Mouse (Mus musculus) heart, embryonic 15.5 days (tissue): Measurements from ENCODE around the gene Ldhd. TPM values are rescaled to one million over a fixed set of nuclear protein-coding genes. Genes with fewer than 3 reads are reported as not detected.

Source experiments
- ATAC-seq: fragments of 200-750 bp; cut with Nextera tagmentation; replicated peaks from 2 replicates; pipeline ENCODE4 v1.8.0; 2017; ENCODE audit warnings: low read depth, moderate TSS enrichment; ENCODE audit not compliant: insufficient number of reproducible peaks, insufficient read depth, low FRiP score
- H3K27ac ChIP-seq: fragments of 300-500 bp; sonication (generic); 2 replicates; pipeline ENCODE4 v1.5.1; 2015; ENCODE audit warnings: mild to moderate bottlenecking, inconsistent platforms
- H3K27me3 ChIP-seq: fragments of 300-500 bp; sonication (generic); 2 replicates; pipeline ENCODE4 v1.6.1; 2015; ENCODE audit warnings: inconsistent platforms
- H3K36me3 ChIP-seq: fragments of 300-500 bp; sonication (generic); 2 replicates; pipeline ENCODE4 v1.6.1; 2015; ENCODE audit warnings: mild to moderate bottlenecking, inconsistent platforms
- H3K4me1 ChIP-seq: fragments of 300-500 bp; sonication (generic); replicated peaks from 2 replicates; pipeline ENCODE4 v1.6.1; 2015; ENCODE audit warnings: inconsistent platforms
- H3K4me2 ChIP-seq: fragments of 300-500 bp; sonication (generic); 2 replicates; pipeline ENCODE4 v1.6.1; 2015; ENCODE audit warnings: inconsistent platforms, mild to moderate bottlenecking, moderate library complexity
- H3K4me3 ChIP-seq: fragments of 300-500 bp; sonication (generic); 2 replicates; pipeline ENCODE4 v1.5.1; 2015; ENCODE audit warnings: mild to moderate bottlenecking, inconsistent platforms
- H3K9ac ChIP-seq: fragments of 300-500 bp; sonication (generic); 2 replicates; pipeline ENCODE4 v1.6.1; 2015; ENCODE audit warnings: mild to moderate bottlenecking, inconsistent platforms
- H3K9me3 ChIP-seq: fragments of 300-500 bp; sonication (generic); replicated peaks from 2 replicates; pipeline ENCODE4 v1.6.1; 2016; ENCODE audit warnings: inconsistent platforms
- WGBS: fragments of 180-500 bp; shearing (Covaris S2); methylation state at CpG from one replicate; pipeline ENCODE4 v1.1.7; 2015; ENCODE audit warnings: mixed read lengths; 5-methylcytosine and 5-hydroxymethylcytosine counted together
- polyA plus RNA-seq: library from polyadenylated mRNA; unstranded; fragments of >200 nt; fragmentation: Nextera tagmentation; extraction: Ambion mirVana; gene quantifications from 2 replicates; pipeline ENCODE4 v1.2.1, GENCODE M21; 2015

Gene Ldhd
- polyA plus RNA-seq, 1 experiment from 2014 or later: 0.79 TPM

DNA sequence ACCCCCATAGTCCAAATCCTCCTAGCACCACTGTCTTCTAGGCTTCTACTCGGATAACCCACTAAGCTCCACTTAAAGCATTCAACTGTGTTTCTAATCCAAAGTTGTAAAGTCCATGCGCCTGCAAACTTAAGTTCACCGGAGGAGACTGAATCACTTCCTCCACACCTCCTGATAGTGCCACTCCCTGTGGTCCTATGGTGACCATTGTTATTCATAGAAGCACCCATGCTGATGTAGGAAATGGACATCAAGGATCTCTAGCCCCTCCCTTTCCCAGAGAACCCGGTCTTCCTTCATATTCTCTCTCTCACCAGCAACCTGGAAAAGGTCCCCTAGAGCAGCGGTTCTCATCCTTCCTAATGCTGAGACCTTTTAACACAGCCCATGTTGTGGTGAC, 17.0 kb downstream of the Ldhd start:
- H3K27ac ChIP-seq: no peak overlapping the region
- H3K4me1 ChIP-seq: peaks cover 6% of the 10 kb centered on the region
- WGBS: 75% methylated on average over 5 of the region's 5 CpGs

DNA sequence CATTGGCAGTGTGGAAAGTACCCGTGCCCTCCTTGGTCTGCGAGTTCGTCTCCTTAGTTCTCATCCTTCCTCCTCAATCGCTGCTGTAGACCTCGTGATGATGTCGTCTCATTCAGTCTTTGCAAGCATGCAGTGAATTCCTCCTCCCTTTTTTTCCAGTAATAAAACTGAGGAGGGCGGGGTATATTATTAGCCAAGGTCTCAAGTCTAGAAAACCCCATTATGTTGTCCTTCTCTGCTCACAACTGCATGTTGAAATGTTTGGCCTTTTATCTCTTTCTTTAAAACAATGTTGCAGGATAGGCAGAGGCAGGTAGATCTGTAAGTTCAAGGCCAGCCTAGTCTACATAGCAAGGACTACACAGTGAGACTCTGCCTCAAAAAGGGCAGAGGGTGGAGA, 22.8 kb downstream of the Ldhd start:
- Histone ChIP-seq H3K4me3 (no peak overlapping the region), H3K4me2 (no peak overlapping the region), H3K9ac (no peak overlapping the region), H3K9me3 (no peaks in the 10 kb centered on the region), H3K27ac (no peak overlapping the region), H3K36me3 (0 out of 2 replicates have a peak, but pooled peaks cover 2% of the 10 kb centered on the region), H3K4me1 (no peaks in the 10 kb centered on the region), H3K27me3 (no peaks in the 10 kb centered on the region)
- ATAC-seq: no peak
- 90% methylated on average over 7 of the region's 7 CpGs for WGBS

More for the DNA sequence above, 17.0 kb downstream of the Ldhd start:
- Histone ChIP-seq H3K9ac (no peak overlapping the region), H3K4me3 (no peak overlapping the region), H3K9me3 (no peaks in the 10 kb centered on the region), H3K27me3 (no peaks in the 10 kb centered on the region), H3K4me2 (no peak overlapping the region), H3K36me3 (0 out of 2 replicates have a peak, but pooled peaks cover 3% of the 10 kb centered on the region)
- ATAC-seq: no peak

DNA sequence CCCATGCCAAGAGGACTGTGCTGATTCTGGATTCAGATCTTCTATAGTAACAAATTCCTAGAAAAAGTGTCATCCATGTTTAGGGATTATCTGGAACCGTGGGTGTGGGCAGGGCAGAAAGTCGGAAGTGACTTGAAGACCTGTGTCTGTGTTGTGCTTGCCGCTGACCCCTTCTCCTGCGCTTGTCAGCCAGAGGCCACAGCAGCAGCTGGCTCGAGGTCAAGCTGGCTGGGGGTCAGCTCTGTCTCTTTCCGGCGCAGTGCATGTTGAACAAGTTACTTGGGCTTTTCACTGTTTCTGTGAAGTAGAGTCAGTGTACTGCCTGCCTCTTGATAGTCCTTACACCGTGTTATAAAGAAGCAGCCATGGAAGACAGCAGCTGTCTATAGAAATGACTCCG, 23.2 kb downstream of the Ldhd start:
- Histone ChIP-seq H3K27me3 (no peaks in the 10 kb centered on the region), H3K9ac (no peak overlapping the region), H3K4me1 (no peaks in the 10 kb centered on the region), H3K36me3 (no peaks in the 10 kb centered on the region), H3K9me3 (no peaks in the 10 kb centered on the region), H3K27ac (no peak overlapping the region), H3K4me3 (no peak overlapping the region), H3K4me2 (no peak overlapping the region)
- ATAC-seq: no peak
- 77% methylated on average over 9 of the region's 9 CpGs for WGBS

- WGBS: 90% methylated on average over 2 of the region's 2 CpGs
- Histone ChIP-seq H3K27me3 (no peaks in the 10 kb centered on the region), H3K27ac (no peak overlapping the region), H3K4me1 (0 out of 2 replicates have a peak, but pooled peaks cover 2% of the 10 kb centered on the region), H3K36me3 (no peaks in the 10 kb centered on the region), H3K4me3 (no peak overlapping the region), H3K9ac (no peak overlapping the region), H3K4me2 (no peak overlapping the region), H3K9me3 (no peaks in the 10 kb centered on the region)
- ATAC-seq: no peak
These were observed 25.2 kb downstream of the Ldhd start for GRCm38 (mm10) chr8:111604986-111605385.

DNA sequence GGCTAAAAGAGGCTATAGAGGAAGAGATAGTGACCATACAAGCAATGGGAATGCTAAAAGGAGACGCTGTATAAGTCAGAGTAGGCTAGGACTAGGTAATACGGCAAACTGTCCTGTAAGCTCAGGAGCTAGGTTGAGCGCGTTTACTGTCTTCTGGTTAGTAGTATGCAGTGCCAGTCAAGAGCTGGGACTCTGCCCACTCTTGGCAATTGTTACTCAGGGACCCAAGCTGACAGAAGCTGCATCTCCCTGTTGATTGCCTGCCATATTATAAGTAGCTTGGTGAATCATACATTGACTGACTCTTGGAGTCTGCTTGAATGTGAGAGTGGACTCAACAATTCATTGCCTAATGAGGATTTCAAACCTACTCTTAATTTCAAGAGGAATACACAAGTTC, 28.1 kb downstream of the Ldhd start:
- Histone ChIP-seq H3K9me3 (no peaks in the 10 kb centered on the region), H3K36me3 (no peaks in the 10 kb centered on the region), H3K4me1 (peaks cover 20% of the 10 kb centered on the region), H3K4me2 (no peak overlapping the region), H3K27me3 (no peaks in the 10 kb centered on the region), H3K9ac (no peak overlapping the region), H3K27ac (no peak overlapping the region), H3K4me3 (no peak overlapping the region)
- 95% methylated on average over 4 of the region's 4 CpGs for WGBS
- no peak for ATAC-seq

DNA sequence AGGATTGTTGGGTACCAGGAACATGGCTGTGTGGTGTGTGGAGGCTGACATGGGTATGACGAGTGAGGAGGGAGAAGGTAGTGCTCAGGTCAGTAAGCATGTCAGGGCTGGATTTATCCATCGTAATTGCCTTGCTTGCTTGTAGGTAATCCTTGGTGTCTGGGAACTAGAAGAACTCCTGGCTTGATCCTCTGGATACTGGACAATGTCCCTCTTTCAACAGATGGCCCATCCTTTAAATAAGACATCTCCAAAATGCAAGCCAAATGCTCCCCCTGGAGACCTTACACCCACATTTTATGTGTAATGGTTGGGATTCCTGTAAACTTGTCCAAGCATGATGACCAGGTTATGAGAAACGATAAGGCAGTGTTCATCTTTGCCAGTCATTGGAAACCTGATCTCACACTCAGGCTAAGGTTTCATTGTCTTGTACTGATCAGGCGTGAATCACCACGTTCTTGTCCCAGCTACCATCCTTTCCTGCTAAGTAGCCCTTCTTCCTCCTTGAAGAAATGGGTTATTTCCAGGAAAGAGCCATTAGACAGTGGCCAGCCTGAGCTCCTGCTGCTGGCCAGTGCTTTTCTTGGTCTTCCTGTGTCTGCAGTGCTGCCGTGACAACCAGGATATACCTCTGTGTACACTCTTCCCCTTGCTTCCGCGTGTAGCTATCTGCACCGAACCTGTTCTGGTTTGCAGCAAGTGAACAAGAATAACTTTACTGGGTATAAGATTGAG, 30.3 kb downstream of the Ldhd start:
- H3K4me1 ChIP-seq: peaks cover 42% of the 10 kb centered on the region
- H3K27me3 ChIP-seq: no peaks in the 10 kb centered on the region
- 68% methylated on average over 9 of the region's 9 CpGs for WGBS
- no peak overlapping the region for H3K4me3 ChIP-seq
- no peak overlapping the region for H3K27ac ChIP-seq
- ATAC-seq: no peak
- H3K9me3 ChIP-seq: no peaks in the 10 kb centered on the region
- no peaks in the 10 kb centered on the region for H3K36me3 ChIP-seq
- no peak overlapping the region for H3K9ac ChIP-seq
- no peak overlapping the region for H3K4me2 ChIP-seq

GRCm38 (mm10) chr8:111597310-111597709, 32.9 kb downstream of the Ldhd start:
- WGBS: 19% methylated on average over 1 of the region's 1 CpGs
- Histone ChIP-seq H3K4me2 (peak overlapping the region; percentile 58), H3K4me3 (no peak overlapping the region), H3K9me3 (no peaks in the 10 kb centered on the region), H3K9ac (no peak overlapping the region), H3K27ac (peak overlapping the region; percentile 85), H3K27me3 (no peaks in the 10 kb centered on the region), H3K36me3 (no peaks in the 10 kb centered on the region), H3K4me1 (peaks cover 67% of the 10 kb centered on the region)
- ATAC-seq: peak; percentile 65

DNA sequence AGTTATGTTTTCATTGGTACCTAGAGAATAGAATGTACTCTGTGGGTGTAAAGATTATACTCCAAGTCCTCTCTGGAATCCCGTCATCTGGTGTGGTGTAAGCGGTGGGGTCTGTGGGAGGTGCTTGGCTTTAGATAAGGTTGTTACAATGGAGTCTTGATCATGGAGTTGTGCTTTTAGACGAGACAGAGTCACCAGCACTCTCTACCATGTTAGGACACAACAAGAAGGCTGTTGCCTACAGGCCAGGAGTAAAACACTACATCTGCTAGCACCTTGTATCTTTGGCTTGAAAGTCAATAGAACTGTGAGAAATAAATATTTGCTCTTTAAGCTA, 33.7 kb downstream of the Ldhd start:
- H3K4me3 ChIP-seq: no peak overlapping the region
- H3K9ac ChIP-seq: no peak overlapping the region

GRCm38 (mm10) chr8:111595712-111596484, 34.3 kb downstream of the Ldhd start:
- Histone ChIP-seq H3K36me3 (no peaks in the 10 kb centered on the region), H3K4me3 (peak overlapping the region; percentile 26), H3K9me3 (no peaks in the 10 kb centered on the region), H3K9ac (peak overlapping the region; percentile 24; the same call in 1 of the 2 replicates), H3K4me1 (peaks cover 71% of the 10 kb centered on the region), H3K27me3 (no peaks in the 10 kb centered on the region), H3K27ac (peak overlapping the region; percentile 85), H3K4me2 (peak overlapping the region; percentile 58)
- ATAC-seq: peak; percentile 81
- whole genome bisulfite sequencing: 25% methylated on average over 15 of the region's 15 CpGs

More for the DNA sequence above, 33.7 kb downstream of the Ldhd start:
- Histone ChIP-seq H3K27ac (peak overlapping the region; percentile 85), H3K4me1 (peaks cover 71% of the 10 kb centered on the region), H3K36me3 (no peaks in the 10 kb centered on the region), H3K9me3 (no peaks in the 10 kb centered on the region), H3K4me2 (peak overlapping the region; percentile 58), H3K27me3 (no peaks in the 10 kb centered on the region)
- no peak; the same call in 1 of the 2 replicates for ATAC-seq
- 8% methylated on average over 3 of the region's 3 CpGs for WGBS

DNA sequence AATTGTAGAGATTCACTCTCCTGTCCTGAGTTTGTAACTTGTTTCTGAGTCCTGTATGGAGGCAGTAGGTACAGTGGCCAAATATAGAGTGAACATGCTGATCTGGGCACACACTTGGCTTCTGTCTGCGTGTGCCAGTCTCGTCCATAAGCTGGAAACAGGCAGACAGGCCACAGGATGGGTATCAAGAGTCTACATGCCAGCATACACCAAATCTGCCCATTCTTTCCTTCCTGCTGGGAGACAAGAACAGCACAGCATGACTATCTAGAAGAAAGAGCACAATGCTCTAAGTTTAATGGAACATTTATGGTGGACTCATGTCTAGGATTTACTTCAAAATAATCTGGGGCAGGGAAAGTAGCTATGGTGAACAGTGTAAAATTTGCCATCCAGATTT, 35.2 kb downstream of the Ldhd start:
- no peak overlapping the region for H3K4me3 ChIP-seq
- 52% methylated on average over 2 of the region's 2 CpGs for WGBS
- H3K4me1 ChIP-seq: peaks cover 69% of the 10 kb centered on the region
- peak overlapping the region; percentile 85 for H3K27ac ChIP-seq
- H3K9me3 ChIP-seq: no peaks in the 10 kb centered on the region
- H3K4me2 ChIP-seq: peak overlapping the region; percentile 58; the same call in 1 of the 2 replicates
- no peak overlapping the region for H3K9ac ChIP-seq
- no peaks in the 10 kb centered on the region for H3K27me3 ChIP-seq
- ATAC-seq: no peak
- no peaks in the 10 kb centered on the region for H3K36me3 ChIP-seq

- H3K36me3 ChIP-seq: no peaks in the 10 kb centered on the region
- H3K27ac ChIP-seq: peak overlapping the region; percentile 85
These were observed 35.9 kb downstream of the Ldhd start for GRCm38 (mm10) chr8:111594044-111594840.

More at GRCm38 (mm10) chr8:111594044-111594840, 35.9 kb downstream of the Ldhd start:
- Histone ChIP-seq H3K9me3 (no peaks in the 10 kb centered on the region), H3K4me2 (no peak overlapping the region), H3K4me3 (no peak overlapping the region), H3K27me3 (no peaks in the 10 kb centered on the region), H3K9ac (no peak overlapping the region), H3K4me1 (peaks cover 63% of the 10 kb centered on the region)
- 76% methylated on average over 3 of the region's 3 CpGs for WGBS
- no peak for ATAC-seq
